Mouse (Mus musculus) inflammation-experienced regulatory T-cells, adult 16 weeks (primary cell): ENCODE results near the gene Enpp4. TPM values are rescaled to one million over a fixed set of nuclear protein-coding genes. Genes with fewer than 3 reads are reported as not detected.

Source experiments
- polyA plus RNA-seq: library from polyadenylated mRNA; unstranded; fragments of 100-300 nt; shearing (Covaris generic); gene quantifications from one replicate; pipeline ENCODE4 v1.2.1, GENCODE M21; 2017

The Enpp4 gene
- 13.6 TPM for polyA plus RNA-seq

GRCm38 (mm10) chr17:44105287-44106138 is at the start of gene Enpp4:
Gene Enpp4 (minus strand): TSS chr17:44105809.

GRCm38 (mm10) chr17:44078631-44079350 is 26.8 kb downstream of the Enpp4 start, which contains the start of gene Enpp5:
Gene Enpp5 (plus strand): TSS chr17:44078813.

Other genes with a start within 250 kb of the Enpp4 start
- 22.5 TPM for gene Enpp5, start 27.0 kb downstream of the Enpp4 start, polyA plus RNA-seq
- gene Clic5, start 82.8 kb upstream of the Enpp4 start, polyA plus RNA-seq, result 0.10 TPM